Mouse (Mus musculus) G1E (cell line): ENCODE data around the gene Robo4. TPM values are rescaled to one million over a fixed set of nuclear protein-coding genes. Genes with fewer than 3 reads are reported as not detected.

Experiments used
- ATAC-seq: 2 replicates; pipeline ENCODE4 v1.8.0; 2016; ENCODE audit warnings: mild to moderate bottlenecking; ENCODE audit not compliant: insufficient number of reproducible peaks, poor library complexity, low FRiP score, severe bottlenecking; ENCODE audit errors: extremely low read depth
- DNase-seq: peaks from one replicate; pipeline ENCODE4 v3.0.0; 2012; ENCODE audit warnings: low spot score
- H3K27me3 ChIP-seq: 2 replicates; pipeline ENCODE4 v1.6.1; 2012; ENCODE audit warnings: mild to moderate bottlenecking, low read length, inconsistent platforms; ENCODE audit not compliant: insufficient read depth
- H3K36me3 ChIP-seq: replicated peaks from 2 replicates; pipeline ENCODE3; 2012; ENCODE audit warnings: mild to moderate bottlenecking, inconsistent platforms
- H3K4me1 ChIP-seq: 2 replicates; pipeline ENCODE4 v1.6.1; 2012; ENCODE audit warnings: low read depth, low read length, inconsistent platforms, mixed read lengths; ENCODE audit not compliant: insufficient read depth
- H3K4me3 ChIP-seq: 2 replicates; pipeline ENCODE4 v1.5.1; 2012; ENCODE audit warnings: low read depth, mild to moderate bottlenecking, inconsistent platforms, low read length, moderate library complexity, mixed read lengths
- H3K9me3 ChIP-seq: replicated peaks from 2 replicates; pipeline ENCODE4 v1.6.1; 2012; ENCODE audit warnings: inconsistent platforms
- CTCF ChIP-seq: IDR thresholded peaks from 2 replicates; pipeline ENCODE4 v1.5.1; 2012; ENCODE audit warnings: low read depth, low read length, inconsistent platforms, mixed read lengths
- GATA1 ChIP-seq: IDR thresholded peaks from 2 replicates; pipeline ENCODE4 v1.6.1; 2012; ENCODE audit warnings: borderline replicate concordance, low read length, inconsistent platforms, mixed read lengths
- GATA2 ChIP-seq: IDR thresholded peaks from 2 replicates; pipeline ENCODE4 v1.6.1; 2012; ENCODE audit warnings: low read depth, low read length, inconsistent platforms, borderline replicate concordance
- POLR2AphosphoS5 ChIP-seq: IDR thresholded peaks from 2 replicates; pipeline ENCODE4 v1.6.1; 2012; ENCODE audit warnings: low read depth, low read length, inconsistent platforms; ENCODE audit not compliant: insufficient replicate concordance
- TAL1 ChIP-seq: conservative IDR thresholded peaks from 2 replicates; pipeline ENCODE4 v1.6.1; 2012; ENCODE audit warnings: low read depth, low read length, inconsistent platforms, mixed read lengths
- polyA plus RNA-seq: library from polyadenylated mRNA; stranded (reverse); fragments of >175 nt; gene quantifications from 2 replicates; pipeline ENCODE4 v1.2.3, GENCODE M21; 2012
- total RNA-seq, 2 experiments: library from RNA; stranded (forward) in 1 of 2; stranded (reverse) in 1 of 2; fragments of 200-1000 nt in 1 of 2; fragments of >200 nt in 1 of 2; fragmentation: Nextera tagmentation in 1 of 2; gene quantifications; 2 replicates each; pipeline ENCODE4 v1.2.3; 2014 to 2017

Robo4 gene
- total and polyA plus RNA-seq, 3 experiments: 0.05 TPM; not detected in 2

DNA sequence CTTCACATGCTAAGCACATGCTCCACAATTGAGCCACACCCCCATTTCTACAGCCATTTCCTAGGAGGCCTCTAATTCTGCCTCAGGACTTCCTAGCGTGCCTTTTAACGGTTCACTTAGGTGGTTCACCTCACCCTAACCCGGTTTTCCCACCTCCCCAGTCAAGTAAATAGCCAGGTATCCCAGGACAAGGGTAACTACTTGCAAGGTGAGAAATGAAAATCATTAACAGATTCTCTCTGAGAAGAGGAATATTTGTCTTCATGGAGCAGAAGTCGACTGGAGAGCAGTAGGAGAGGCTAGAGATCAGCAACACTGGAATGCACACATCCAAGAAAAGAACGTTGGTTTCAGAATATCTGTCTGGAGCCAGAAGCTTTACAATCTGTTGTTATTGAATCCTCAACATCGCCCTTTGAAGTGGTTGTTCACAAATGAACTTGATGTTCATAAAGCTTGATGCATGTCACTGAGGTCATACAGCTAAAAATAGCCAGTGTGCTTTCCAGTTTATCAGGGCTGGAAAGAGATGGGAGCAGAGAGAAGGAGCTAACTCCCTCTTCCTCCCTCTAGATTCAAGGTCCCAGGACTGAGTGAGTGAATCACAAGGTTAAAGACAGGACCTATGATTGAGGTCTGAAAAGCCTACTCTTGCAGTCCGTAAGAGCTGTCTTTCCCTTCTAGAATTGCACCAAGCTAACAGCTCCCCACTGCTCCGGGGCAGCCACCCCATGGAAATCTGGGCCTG lies 8.2 kb downstream of the Robo4 start:
- Histone ChIP-seq H3K4me1 (no peaks in the 10 kb centered on the region), H3K27me3 (peaks cover 34% of the 10 kb centered on the region), H3K4me3 (no peak overlapping the region), H3K36me3 (no peaks in the 10 kb centered on the region), H3K9me3 (no peaks in the 10 kb centered on the region)
- no peak for TF ChIP-seq CTCF
- no peak for TF ChIP-seq TAL1
- TF ChIP-seq POLR2AphosphoS5: no peak
- TF ChIP-seq GATA1: no peak
- TF ChIP-seq GATA2: no peak
- ATAC-seq: no peak
- no peak for DNase-seq

DNA sequence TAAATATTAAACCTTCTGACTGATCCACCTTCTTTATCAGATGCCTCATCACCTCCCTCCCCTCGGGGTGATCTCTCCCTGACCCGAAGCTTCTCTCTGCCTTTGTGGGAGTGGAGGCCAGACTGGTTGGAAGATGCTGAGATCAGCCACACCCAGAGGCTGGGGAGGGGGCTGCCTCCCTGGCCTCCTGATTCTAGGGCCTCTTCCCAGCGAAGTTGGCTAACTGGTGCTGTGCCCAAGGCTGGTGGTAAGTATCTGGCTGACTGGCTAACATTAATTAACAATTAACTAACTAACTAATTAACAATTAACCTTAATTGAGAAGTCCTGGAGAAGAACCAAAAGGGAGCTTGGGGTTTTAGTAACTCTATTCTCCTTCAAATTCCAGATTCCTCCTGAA lies 11.3 kb downstream of the Robo4 start:
- TF ChIP-seq TAL1 (no peak), POLR2AphosphoS5 (no peak), GATA2 (no peak), CTCF (no peak), GATA1 (no peak)
- no peak for DNase-seq
- Histone ChIP-seq H3K4me1 (no peaks in the 10 kb centered on the region), H3K36me3 (no peaks in the 10 kb centered on the region), H3K27me3 (peaks cover 45% of the 10 kb centered on the region), H3K4me3 (no peak overlapping the region), H3K9me3 (no peaks in the 10 kb centered on the region)
- ATAC-seq: no peak

DNA sequence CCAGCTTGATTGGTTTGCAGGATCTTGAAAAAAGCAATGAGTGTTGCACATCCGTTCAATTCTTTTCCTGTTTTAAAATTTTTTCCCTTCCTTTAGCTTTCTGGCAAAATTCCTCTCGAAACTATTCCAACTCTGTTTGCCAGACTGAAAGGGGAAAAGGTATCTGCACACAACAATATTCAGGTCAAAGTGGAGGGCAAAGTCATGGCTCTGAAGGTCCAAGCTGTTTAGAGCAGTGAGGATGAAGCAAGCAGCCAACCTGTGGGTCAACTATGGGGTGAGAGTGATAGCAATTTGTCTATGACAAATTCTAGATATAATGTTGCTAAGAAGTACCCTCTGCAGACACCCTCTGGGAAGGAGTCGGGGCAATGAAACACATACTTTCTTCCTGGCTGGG lies 13.0 kb downstream of the Robo4 start:
- DNase-seq: no peak
- no peak for TF ChIP-seq CTCF
- TF ChIP-seq TAL1: no peak
- no peak for TF ChIP-seq GATA1
- no peak for TF ChIP-seq GATA2
- TF ChIP-seq POLR2AphosphoS5: no peak
- no peak for ATAC-seq

DNA sequence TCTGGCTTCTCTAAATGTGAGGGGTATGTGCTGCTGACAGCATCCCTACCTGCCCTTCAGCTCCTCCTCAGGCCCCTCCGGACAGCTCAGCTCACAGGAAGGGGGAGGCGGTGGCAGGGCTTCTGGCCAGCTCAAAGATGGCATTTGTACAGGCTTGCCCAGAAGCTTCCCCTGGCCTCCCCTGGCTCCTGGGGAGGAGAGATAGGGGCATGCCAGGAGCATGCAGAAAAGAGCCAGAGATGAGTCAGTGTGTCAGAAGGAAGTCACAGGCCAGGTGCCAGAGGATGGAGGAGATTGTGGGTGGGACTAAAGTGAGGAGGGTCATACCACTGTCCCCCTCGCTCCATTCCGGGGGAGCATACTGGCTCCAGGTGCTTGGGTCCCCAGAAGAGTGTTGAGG lies 17.1 kb downstream of the Robo4 start:
- DNase-seq (no peak), ATAC-seq (no peak)
- peaks cover 12% of the 10 kb centered on the region for H3K4me1 ChIP-seq
- no peaks in the 10 kb centered on the region for H3K36me3 ChIP-seq
- TF ChIP-seq GATA2: no peak
- TF ChIP-seq CTCF: no peak
- TF ChIP-seq POLR2AphosphoS5: no peak
- no peak for TF ChIP-seq TAL1
- no peak for TF ChIP-seq GATA1
- no peaks in the 10 kb centered on the region for H3K9me3 ChIP-seq
- H3K27me3 ChIP-seq: peaks cover 49% of the 10 kb centered on the region
- no peak overlapping the region for H3K4me3 ChIP-seq

More for the DNA sequence above, 13.0 kb downstream of the Robo4 start:
- H3K9me3 ChIP-seq: no peaks in the 10 kb centered on the region
- no peak overlapping the region for H3K4me3 ChIP-seq
- no peaks in the 10 kb centered on the region for H3K36me3 ChIP-seq
- H3K4me1 ChIP-seq: no peaks in the 10 kb centered on the region
- peaks cover 51% of the 10 kb centered on the region for H3K27me3 ChIP-seq

DNA sequence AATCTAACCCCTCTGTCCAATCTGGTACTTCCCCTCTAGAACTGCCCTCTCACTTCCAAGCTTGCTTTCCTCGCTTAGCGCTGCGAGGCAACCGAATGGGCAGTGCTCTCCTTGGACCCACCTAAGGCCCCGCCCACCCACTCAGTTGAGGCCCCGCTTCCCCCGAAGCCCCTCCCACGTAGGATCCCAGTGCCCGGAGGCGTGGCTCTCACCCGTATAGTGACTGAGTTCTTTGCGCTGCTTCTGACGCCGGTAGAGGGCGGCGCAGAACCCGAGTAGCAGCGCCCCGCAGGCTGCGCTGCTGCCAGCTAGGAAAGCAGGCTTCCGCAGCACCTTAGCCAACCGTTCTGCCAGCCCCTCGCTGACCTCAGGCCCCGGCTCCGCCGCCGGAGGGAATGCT lies 19.0 kb downstream of the Robo4 start:
- H3K27me3 ChIP-seq: peaks cover 57% of the 10 kb centered on the region
- peaks cover 12% of the 10 kb centered on the region for H3K4me1 ChIP-seq
- TF ChIP-seq POLR2AphosphoS5: no peak
- TF ChIP-seq TAL1: no peak
- TF ChIP-seq GATA1: no peak
- TF ChIP-seq CTCF: no peak
- TF ChIP-seq GATA2: no peak
- H3K4me3 ChIP-seq: peak overlapping the region; percentile 62; the same call in 1 of the 2 replicates
- DNase-seq (peak; percentile 71), ATAC-seq (peak; percentile 85)
- no peaks in the 10 kb centered on the region for H3K9me3 ChIP-seq
- no peaks in the 10 kb centered on the region for H3K36me3 ChIP-seq

DNA sequence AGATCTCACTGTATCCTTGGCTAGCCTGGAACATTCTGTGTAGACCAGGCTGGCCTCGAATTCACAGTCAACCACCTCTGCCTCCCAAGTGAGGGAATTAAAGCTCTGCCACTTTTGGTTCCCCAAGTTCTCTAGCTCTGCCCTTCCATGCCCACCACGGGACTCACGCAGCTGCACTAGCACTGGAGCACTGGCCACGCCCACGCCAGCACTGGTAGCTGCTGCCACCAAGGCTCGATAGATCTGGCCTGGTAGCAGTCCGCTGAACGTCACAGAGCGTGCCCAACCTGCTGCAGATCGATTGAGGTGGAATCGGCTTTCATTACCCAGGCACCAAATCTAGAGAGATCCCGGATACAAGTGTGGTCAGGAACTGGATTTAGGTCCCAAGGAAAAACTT lies 19.5 kb downstream of the Robo4 start:
- TF ChIP-seq GATA2 (no peak), POLR2AphosphoS5 (no peak), TAL1 (no peak), GATA1 (no peak), CTCF (no peak)
- H3K27me3 ChIP-seq: peaks cover 52% of the 10 kb centered on the region
- H3K4me1 ChIP-seq: peaks cover 12% of the 10 kb centered on the region
- H3K4me3 ChIP-seq: peak overlapping the region; percentile 38; the same call in 1 of the 2 replicates
- no peaks in the 10 kb centered on the region for H3K36me3 ChIP-seq
- ATAC-seq (no peak), DNase-seq (no peak)
- H3K9me3 ChIP-seq: no peaks in the 10 kb centered on the region
